Mouse (Mus musculus) heart, embryonic 14.5 days (tissue): ENCODE data around the gene Lhfp. TPM values are rescaled to one million over a fixed set of nuclear protein-coding genes. Genes with fewer than 3 reads are reported as not detected.

Source experiments
- ATAC-seq: fragments of 200-750 bp; cut with Nextera tagmentation; 2 replicates; pipeline ENCODE4 v1.8.0; 2017; ENCODE audit warnings: low read depth, moderate TSS enrichment; ENCODE audit not compliant: insufficient number of reproducible peaks, insufficient read depth, low FRiP score
- H3K27ac ChIP-seq, 2 experiments: fragments of 200-500 bp in 1 of 2; fragments of 300-500 bp in 1 of 2; sonication (generic) in 1 of 2; replicated peaks in 1 of 2; 2 replicates each; pipeline ENCODE4 v1.5.1; 2012 to 2014; ENCODE audit warnings: low read depth in 2 of 2, low read length in 2 of 2, control low read depth in 1 of 2, mild to moderate bottlenecking in 1 of 2, mixed read lengths in 1 of 2; ENCODE audit not compliant: control insufficient read depth in 1 of 2, insufficient read depth in 1 of 2
- H3K27me3 ChIP-seq: fragments of 300-500 bp; sonication (generic); 2 replicates; pipeline ENCODE4 v1.6.1; 2014; ENCODE audit warnings: mild to moderate bottlenecking, low read length, control low read depth; ENCODE audit not compliant: control insufficient read depth, insufficient read depth
- H3K36me3 ChIP-seq: fragments of 300-500 bp; sonication (generic); 2 replicates; pipeline ENCODE4 v1.6.1; 2014; ENCODE audit warnings: mild to moderate bottlenecking, control low read depth, low read length, mixed read lengths; ENCODE audit not compliant: control insufficient read depth, insufficient read depth
- H3K4me1 ChIP-seq, 2 experiments: fragments of 200-500 bp in 1 of 2; fragments of 300-500 bp in 1 of 2; sonication (generic) in 1 of 2; 2 replicates each; pipeline ENCODE4 v1.6.1; 2012 to 2014; ENCODE audit warnings: low read length in 2 of 2, control low read depth in 1 of 2, mixed read lengths in 1 of 2; ENCODE audit not compliant: control insufficient read depth in 2 of 2, insufficient read depth in 2 of 2
- H3K4me2 ChIP-seq: fragments of 300-500 bp; sonication (generic); 2 replicates; pipeline ENCODE4 v1.6.1; 2014; ENCODE audit warnings: mild to moderate bottlenecking, low read length
- H3K4me3 ChIP-seq, 2 experiments: fragments of 200-500 bp in 1 of 2; fragments of 300-500 bp in 1 of 2; sonication (generic) in 1 of 2; 2 replicates each; pipeline ENCODE4 v1.5.1; 2012 to 2014; ENCODE audit warnings: low read length in 2 of 2, mild to moderate bottlenecking in 2 of 2, control low read depth in 1 of 2, low read depth in 1 of 2, moderate library complexity in 1 of 2; ENCODE audit not compliant: control insufficient read depth in 1 of 2, insufficient read depth in 1 of 2
- H3K9ac ChIP-seq: fragments of 300-500 bp; sonication (generic); 2 replicates; pipeline ENCODE4 v1.6.1; 2014; ENCODE audit warnings: mild to moderate bottlenecking, low read length
- H3K9me3 ChIP-seq: fragments of 300-500 bp; sonication (generic); 2 replicates; pipeline ENCODE4 v1.6.1; 2016; ENCODE audit warnings: low read length, control low read depth; ENCODE audit not compliant: control insufficient read depth
- WGBS: fragments of 180-500 bp; shearing (Covaris S2); extraction: QIAGEN DNeasy Blood & Tissue Kit; methylation state at CpG from one replicate; pipeline ENCODE4 v1.1.7; 2014; 5-methylcytosine and 5-hydroxymethylcytosine counted together
- polyA plus RNA-seq: library from polyadenylated mRNA; unstranded; fragments of >200 nt; fragmentation: Nextera tagmentation; extraction: Ambion mirVana; gene quantifications from 2 replicates; pipeline ENCODE4 v1.2.1, GENCODE M21; 2014

Lhfp gene
- polyA plus RNA-seq, 1 experiment from 2014 or later, result 93.2 TPM

GRCm38 (mm10) chr3:53204348-53204984 lies 163.1 kb downstream of the Lhfp start:
- no peaks in the 10 kb centered on the region for H3K27me3 ChIP-seq
- H3K36me3 ChIP-seq, result no peaks in the 10 kb centered on the region
- H3K27ac ChIP-seq, result no peak overlapping the region
- no peak overlapping the region for H3K9ac ChIP-seq
- no peak overlapping the region for H3K4me2 ChIP-seq
- no peak for ATAC-seq
- no peak overlapping the region for H3K4me3 ChIP-seq
- no peaks in the 10 kb centered on the region for H3K9me3 ChIP-seq
- H3K4me1 ChIP-seq, result peaks cover 26 to 49% of the 10 kb centered on the region in 2 experiments
- 85% methylated on average over 7 of the region's 7 CpGs for WGBS

DNA sequence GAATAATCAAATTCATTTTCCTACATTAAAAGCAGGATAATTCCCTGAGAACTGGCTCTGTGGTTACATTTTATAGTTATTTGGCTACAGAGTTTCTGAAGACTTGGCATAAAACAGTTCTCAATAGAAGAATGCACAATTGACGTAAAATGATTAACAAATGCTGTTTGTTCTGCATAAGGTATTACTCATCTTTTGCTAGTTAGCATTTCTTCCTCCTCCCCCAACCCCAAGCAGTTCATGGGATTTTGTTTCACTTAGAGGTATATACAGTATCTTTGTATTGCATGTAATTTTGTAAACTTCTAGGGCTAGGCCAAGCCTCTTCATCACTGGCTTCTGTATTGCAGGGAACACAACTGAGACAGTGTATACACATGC lies 163.6 kb downstream of the Lhfp start:
- Histone ChIP-seq H3K27ac (no peak overlapping the region), H3K27me3 (no peaks in the 10 kb centered on the region), H3K9me3 (no peaks in the 10 kb centered on the region), H3K4me3 (no peak overlapping the region), H3K36me3 (no peaks in the 10 kb centered on the region), H3K4me2 (no peak overlapping the region), H3K4me1 (peaks cover 28 to 52% of the 10 kb centered on the region in 2 experiments), H3K9ac (no peak overlapping the region)
- ATAC-seq, result no peak
- WGBS, result 85% methylated on average over 1 of the region's 1 CpGs

DNA sequence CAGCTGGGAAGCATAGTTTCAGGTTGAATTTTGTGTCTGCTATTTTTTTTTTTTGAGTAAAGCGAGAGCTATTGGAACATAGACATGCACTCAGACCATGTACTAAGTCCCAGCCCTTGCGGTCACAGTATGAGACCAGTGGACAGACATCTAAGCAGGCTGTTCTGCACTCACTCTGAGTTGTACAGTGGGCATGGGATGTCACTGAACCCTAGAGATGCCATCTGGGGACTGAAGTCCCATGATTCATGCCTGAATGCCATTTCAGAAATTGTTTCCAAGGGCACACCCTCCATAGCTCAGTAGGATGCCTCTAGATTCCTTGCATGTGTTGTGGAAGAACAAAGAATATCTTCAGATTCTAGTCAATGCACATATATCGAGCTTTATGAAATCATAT lies 164.4 kb downstream of the Lhfp start:
- no peak overlapping the region for H3K4me2 ChIP-seq
- no peaks in the 10 kb centered on the region for H3K27me3 ChIP-seq
- 90% methylated on average over 3 of the region's 3 CpGs for WGBS
- H3K4me3 ChIP-seq, result no peak overlapping the region
- no peaks in the 10 kb centered on the region for H3K36me3 ChIP-seq
- no peak overlapping the region for H3K9ac ChIP-seq
- H3K9me3 ChIP-seq, result no peaks in the 10 kb centered on the region
- no peak for ATAC-seq
- peaks cover 27 to 53% of the 10 kb centered on the region in 2 experiments for H3K4me1 ChIP-seq
- no peak overlapping the region for H3K27ac ChIP-seq

GRCm38 (mm10) chr3:53206509-53207224 lies 165.3 kb downstream of the Lhfp start:
- no peaks in the 10 kb centered on the region for H3K36me3 ChIP-seq
- no peak overlapping the region for H3K4me3 ChIP-seq
- peaks cover 20 to 47% of the 10 kb centered on the region in 2 experiments for H3K4me1 ChIP-seq
- no peak overlapping the region for H3K4me2 ChIP-seq
- WGBS, result 58% methylated on average over 11 of the region's 11 CpGs
- no peaks in the 10 kb centered on the region for H3K9me3 ChIP-seq
- H3K27ac ChIP-seq, result no peak overlapping the region
- no peaks in the 10 kb centered on the region for H3K27me3 ChIP-seq
- H3K9ac ChIP-seq, result no peak overlapping the region
- no peak for ATAC-seq

DNA sequence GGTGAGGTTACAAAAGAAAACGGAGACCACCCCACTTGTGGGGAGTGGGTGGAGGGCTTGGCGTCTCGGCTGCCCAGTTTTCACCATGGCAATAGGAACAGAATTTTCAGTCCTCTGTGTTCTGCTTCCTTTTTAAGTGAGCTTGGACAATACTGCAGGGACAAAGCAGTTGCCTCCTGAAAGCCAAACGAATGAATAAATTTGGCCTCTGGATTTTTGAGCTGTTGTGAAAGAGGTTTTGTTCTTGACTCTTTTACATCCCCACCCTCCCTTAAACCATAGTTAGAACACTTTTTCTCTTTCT lies 165.8 kb downstream of the Lhfp start:
- no peaks in the 10 kb centered on the region for H3K9me3 ChIP-seq
- no peaks in the 10 kb centered on the region for H3K36me3 ChIP-seq
- no peak overlapping the region for H3K4me2 ChIP-seq
- H3K9ac ChIP-seq, result no peak overlapping the region
- H3K27me3 ChIP-seq, result no peaks in the 10 kb centered on the region
- 72% methylated on average over 4 of the region's 4 CpGs for WGBS
- peaks cover 15 to 42% of the 10 kb centered on the region in 2 experiments for H3K4me1 ChIP-seq
- no peak overlapping the region for H3K4me3 ChIP-seq
- ATAC-seq, result no peak
- no peak overlapping the region for H3K27ac ChIP-seq

DNA sequence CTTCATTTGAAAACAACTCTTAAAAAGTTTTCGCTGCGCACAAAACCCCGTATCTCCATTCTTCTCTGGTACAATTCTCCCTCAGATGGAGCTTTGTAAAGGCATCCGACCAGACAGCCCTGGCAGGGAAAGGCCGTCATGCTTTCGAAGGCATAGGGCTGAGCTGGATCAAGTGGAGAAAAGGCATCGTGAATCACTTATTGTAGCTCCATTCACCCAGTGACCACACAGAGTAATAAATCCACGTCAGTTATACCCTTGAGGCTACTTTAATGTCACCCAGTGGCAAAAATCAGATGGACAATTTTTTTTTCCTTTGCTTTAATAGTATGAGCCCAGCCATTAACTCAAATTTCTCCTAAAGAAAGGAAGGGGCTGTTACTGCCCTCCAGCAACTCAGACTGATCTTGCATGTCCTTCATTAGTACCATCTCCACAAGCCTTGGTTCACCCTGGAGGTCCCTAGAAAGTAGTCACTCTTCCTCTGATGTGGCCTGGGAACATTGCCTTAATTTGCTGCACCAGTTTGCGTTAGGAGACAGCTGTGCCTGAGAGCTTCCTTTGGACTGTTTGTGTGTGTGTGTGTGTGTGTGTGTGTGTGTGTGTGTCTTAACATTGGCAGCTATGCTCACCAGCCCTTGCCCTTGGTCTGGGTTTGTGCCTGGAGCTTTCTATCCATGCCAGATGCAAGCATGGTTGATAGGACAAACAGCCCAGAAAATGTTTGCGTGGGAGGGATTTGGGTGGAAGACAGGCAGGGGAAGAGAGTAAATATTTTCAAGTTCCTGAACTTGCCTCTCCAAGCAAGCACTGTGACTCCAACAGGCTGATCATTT lies 169.6 kb downstream of the Lhfp start:
- H3K4me3 ChIP-seq, result no peak overlapping the region
- whole genome bisulfite sequencing, result 79% methylated on average over 10 of the region's 10 CpGs
- no peak overlapping the region; a peak in 1 of 4 replicates for H3K27ac ChIP-seq
- H3K4me1 ChIP-seq, result peaks cover 8 to 28% of the 10 kb centered on the region in 2 experiments; a peak in 3 of 4 replicates
- no peaks in the 10 kb centered on the region for H3K36me3 ChIP-seq
- H3K9me3 ChIP-seq, result no peaks in the 10 kb centered on the region
- no peaks in the 10 kb centered on the region for H3K27me3 ChIP-seq
- no peak overlapping the region for H3K9ac ChIP-seq
- ATAC-seq, result no peak
- no peak overlapping the region for H3K4me2 ChIP-seq

DNA sequence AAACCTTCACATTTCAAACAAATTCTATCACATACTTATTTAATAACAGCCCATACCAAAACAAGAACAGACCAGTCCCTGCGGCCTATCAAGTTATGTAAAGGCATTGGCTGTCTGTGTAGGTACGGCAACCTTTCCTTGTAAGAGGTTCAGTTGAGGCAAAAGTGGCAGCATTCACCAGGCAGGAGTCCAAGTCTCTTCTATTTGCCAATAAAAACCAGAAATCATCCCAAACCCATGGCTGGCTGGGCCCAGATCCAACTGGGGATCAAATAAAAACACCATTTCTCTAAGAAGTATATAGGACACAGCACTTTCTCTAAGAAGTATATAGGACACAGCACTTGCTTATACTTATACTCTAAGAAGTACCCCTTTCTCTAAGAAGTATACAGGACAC lies 171.3 kb downstream of the Lhfp start:
- WGBS, result 84% methylated on average over 2 of the region's 2 CpGs
- Histone ChIP-seq H3K9me3 (no peaks in the 10 kb centered on the region), H3K4me1 (peaks cover 8 to 33% of the 10 kb centered on the region in 2 experiments), H3K27me3 (no peaks in the 10 kb centered on the region), H3K4me3 (no peak overlapping the region), H3K36me3 (0 out of 2 replicates have a peak, but pooled peaks cover 5% of the 10 kb centered on the region), H3K27ac (no peak overlapping the region), H3K9ac (no peak overlapping the region), H3K4me2 (no peak overlapping the region)
- ATAC-seq, result no peak
